Mouse (Mus musculus) erythroblast, embryonic 14.5 days (primary cell): ENCODE measurements around the gene Mamdc4. TPM values are rescaled to one million over a fixed set of nuclear protein-coding genes. Genes with fewer than 3 reads are reported as not detected.

ENCODE experiments used
- H3K27me3 ChIP-seq: 2 replicates; pipeline ENCODE4 v1.6.1; 2012; ENCODE audit warnings: inconsistent platforms; ENCODE audit not compliant: control insufficient read depth
- H3K36me3 ChIP-seq: 2 replicates; pipeline ENCODE4 v1.6.1; 2012; ENCODE audit warnings: mild to moderate bottlenecking, inconsistent platforms; ENCODE audit not compliant: control insufficient read depth
- H3K4me1 ChIP-seq: 2 replicates; pipeline ENCODE4 v1.6.1; 2012; ENCODE audit warnings: inconsistent platforms; ENCODE audit not compliant: control insufficient read depth
- H3K4me3 ChIP-seq: replicated peaks from 2 replicates; pipeline ENCODE3; 2012; ENCODE audit warnings: moderate library complexity, mild to moderate bottlenecking, inconsistent platforms
- H3K9me3 ChIP-seq: 2 replicates; pipeline ENCODE4 v1.6.1; 2012; ENCODE audit warnings: low read length, inconsistent platforms, mixed read lengths; ENCODE audit not compliant: control insufficient read depth
- GATA1 ChIP-seq: IDR thresholded peaks from 2 replicates; pipeline ENCODE4 v1.6.1; 2012; ENCODE audit warnings: low read length, inconsistent platforms, mixed read lengths
- TAL1 ChIP-seq: IDR thresholded peaks from 3 replicates; pipeline ENCODE4 v1.6.1; 2012; ENCODE audit warnings: low read length, inconsistent platforms, mixed read lengths
- polyA plus RNA-seq: library from polyadenylated mRNA; stranded (reverse); fragments of >175 nt; gene quantifications from 2 replicates; pipeline ENCODE4 v1.2.3, GENCODE M21; 2012

The Mamdc4 gene
- polyA plus RNA-seq, 1 experiment = 0.09 TPM

DNA sequence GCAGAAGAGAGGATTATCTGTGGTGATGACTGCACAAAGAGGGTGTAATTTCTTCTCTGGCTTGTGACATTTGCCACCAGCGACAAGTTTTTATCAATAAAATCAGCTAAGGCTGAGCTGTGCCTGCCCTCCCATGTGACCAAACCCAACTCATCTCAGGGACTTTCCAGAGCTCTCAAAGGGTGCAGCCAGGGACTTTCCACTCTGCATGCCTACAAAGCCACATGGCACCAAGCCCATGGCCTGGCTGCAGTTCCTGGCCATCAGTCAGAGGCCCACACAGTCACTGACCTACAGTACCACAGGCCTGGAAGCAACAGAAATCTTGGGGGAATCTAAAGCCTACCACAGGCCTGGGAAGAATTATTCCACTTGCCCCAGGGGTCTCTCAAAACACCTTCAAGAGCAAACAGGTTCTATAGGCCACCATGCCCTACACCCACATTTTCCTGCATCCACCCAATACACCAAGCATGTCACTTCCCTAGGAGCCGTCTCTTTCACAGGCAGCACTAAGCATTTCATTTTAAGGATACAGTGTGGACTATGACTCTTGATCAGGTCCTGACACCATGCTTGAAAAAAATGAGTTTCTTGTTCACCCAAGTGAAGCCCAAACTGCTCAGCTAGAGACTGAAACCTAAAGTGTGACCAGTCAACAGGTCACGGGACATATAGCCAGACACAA, 40.3 kb downstream of the Mamdc4 start:
- H3K4me3 ChIP-seq = no peak overlapping the region
- H3K27me3 ChIP-seq = no peaks in the 10 kb centered on the region
- peaks cover 11% of the 10 kb centered on the region for H3K4me1 ChIP-seq
- no peak for TF ChIP-seq TAL1
- no peaks in the 10 kb centered on the region for H3K9me3 ChIP-seq
- H3K36me3 ChIP-seq = peaks cover 97% of the 10 kb centered on the region

- H3K36me3 ChIP-seq = peaks cover 97% of the 10 kb centered on the region
- H3K4me3 ChIP-seq = no peak overlapping the region
- H3K9me3 ChIP-seq = no peaks in the 10 kb centered on the region
- no peaks in the 10 kb centered on the region for H3K27me3 ChIP-seq
- TF ChIP-seq GATA1 = no peak
- TF ChIP-seq TAL1 = no peak
- peaks cover 11% of the 10 kb centered on the region for H3K4me1 ChIP-seq
Measured at GRCm38 (mm10) chr2:25533707-25534106, 40.9 kb downstream of the Mamdc4 start.

DNA sequence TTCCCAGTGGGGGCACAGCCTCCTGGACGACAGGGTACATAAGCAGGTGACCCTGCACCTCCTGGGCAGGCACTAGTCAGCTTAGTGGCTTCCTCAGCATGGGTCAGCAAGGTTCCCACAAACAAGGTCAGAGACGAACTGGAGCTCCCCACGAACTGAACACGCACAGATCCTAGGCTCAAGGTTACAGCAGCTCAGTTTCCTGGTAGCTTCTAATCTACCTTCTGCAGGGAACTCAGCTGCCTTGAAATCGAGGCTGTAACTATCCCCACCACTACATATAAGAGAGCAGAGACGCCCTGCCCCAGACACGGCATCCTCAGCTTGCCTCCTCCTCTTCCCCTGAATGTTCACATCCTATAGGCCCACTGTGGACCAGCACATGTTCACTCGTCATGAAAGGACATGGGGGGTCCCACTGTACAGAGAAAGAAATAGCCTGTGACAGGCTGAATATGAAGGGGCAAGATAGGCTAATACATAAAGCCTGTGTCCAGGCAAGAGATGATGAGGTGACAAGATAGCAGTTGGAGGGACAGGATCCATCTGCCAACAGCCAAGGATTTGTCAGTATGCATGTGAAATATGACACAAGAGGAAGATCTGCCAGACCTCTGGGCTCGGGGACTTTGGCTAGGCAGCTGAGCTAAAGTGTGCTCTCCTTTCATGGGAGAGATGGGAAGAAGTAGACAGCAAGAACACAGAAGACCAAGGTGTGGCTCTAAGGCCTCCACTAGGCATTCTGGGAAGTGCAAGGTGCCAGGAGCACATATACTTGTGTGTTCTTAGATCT, 47.9 kb downstream of the Mamdc4 start:
- no peak overlapping the region for H3K4me3 ChIP-seq
- H3K9me3 ChIP-seq = no peaks in the 10 kb centered on the region
- no peaks in the 10 kb centered on the region for H3K27me3 ChIP-seq
- peaks cover 97% of the 10 kb centered on the region for H3K36me3 ChIP-seq
- peaks cover 2% of the 10 kb centered on the region; the same call in 1 of the 2 replicates for H3K4me1 ChIP-seq
- TF ChIP-seq TAL1 = no peak
- no peak for TF ChIP-seq GATA1

Other genes with a start within 250 kb of the Mamdc4 start
- 0.86 and 1.3 TPM in 2 replicates for gene Man1b1, start 242.5 kb downstream of the Mamdc4 start, polyA plus RNA-seq
- 0.24 and 0.76 TPM in 2 replicates for gene Dpp7, start 218.5 kb downstream of the Mamdc4 start, polyA plus RNA-seq
- 0.04 and 0.17 TPM in 2 replicates for gene Uap1l1, start 209.2 kb downstream of the Mamdc4 start, polyA plus RNA-seq
- gene Sapcd2, start 202.5 kb downstream of the Mamdc4 start, polyA plus RNA-seq = 10.3 and 12.6 TPM in 2 replicates
- not detected in 2 replicates for gene Entpd2, start 179.0 kb downstream of the Mamdc4 start, polyA plus RNA-seq
- gene Npdc1, start 175.5 kb downstream of the Mamdc4 start, polyA plus RNA-seq = 0.19 TPM in 1 of 2 replicates, not detected in the other
- 0.06 TPM in 1 of 2 replicates, not detected in the other for gene Fut7, start 151.6 kb downstream of the Mamdc4 start, polyA plus RNA-seq
- gene Abca2, start 146.1 kb downstream of the Mamdc4 start, polyA plus RNA-seq = 0.09 and 0.11 TPM in 2 replicates
- gene Clic3, start 118.0 kb downstream of the Mamdc4 start, polyA plus RNA-seq = not detected in 2 replicates
- gene Paxx, start 113.8 kb downstream of the Mamdc4 start, polyA plus RNA-seq = 1.0 and 1.1 TPM in 2 replicates
- gene Ptgds, start 104.8 kb downstream of the Mamdc4 start, polyA plus RNA-seq = not detected in 2 replicates
- not detected in 2 replicates for gene Lcn12, start 80.9 kb downstream of the Mamdc4 start, polyA plus RNA-seq
- 3.9 and 4.7 TPM in 2 replicates for gene Fbxw5, start 74.1 kb downstream of the Mamdc4 start, polyA plus RNA-seq
- not detected in 2 replicates for gene C8g, start 73.1 kb downstream of the Mamdc4 start, polyA plus RNA-seq
- 0.84 and 0.95 TPM in 2 replicates for gene Traf2, start 27.9 kb downstream of the Mamdc4 start, polyA plus RNA-seq
- 168 and 190 TPM in 2 replicates for gene Edf1, start 17.0 kb downstream of the Mamdc4 start, polyA plus RNA-seq
- 0.21 and 0.30 TPM in 2 replicates for gene Phpt1, start 379 bp upstream of the Mamdc4 start, polyA plus RNA-seq
- 0.01 TPM in 1 of 2 replicates, not detected in the other for gene Ajm1, start 6.9 kb upstream of the Mamdc4 start, polyA plus RNA-seq
- 4.6 and 6.1 TPM in 2 replicates for gene Rabl6, start 33.7 kb upstream of the Mamdc4 start, polyA plus RNA-seq
- gene Ccdc183, start 42.8 kb upstream of the Mamdc4 start, polyA plus RNA-seq = not detected in 2 replicates
- 0.15 TPM in 1 of 2 replicates, not detected in the other for gene Tmem141, start 47.2 kb upstream of the Mamdc4 start, polyA plus RNA-seq
- 0.80 and 0.94 TPM in 2 replicates for gene Fcna, start 53.2 kb upstream of the Mamdc4 start, polyA plus RNA-seq
- gene Lcn8, start 78.3 kb upstream of the Mamdc4 start, polyA plus RNA-seq = not detected in 2 replicates
- not detected in 2 replicates for gene Lcn5, start 83.1 kb upstream of the Mamdc4 start, polyA plus RNA-seq
- not detected in 2 replicates for gene Lcn6, start 101.9 kb upstream of the Mamdc4 start, polyA plus RNA-seq
- gene Lcn10, start 107.9 kb upstream of the Mamdc4 start, polyA plus RNA-seq = not detected in 2 replicates
- not detected in 2 replicates for gene Obp2a, start 125.2 kb upstream of the Mamdc4 start, polyA plus RNA-seq
- 0.37 and 0.53 TPM in 2 replicates for gene Bmyc, start 131.9 kb upstream of the Mamdc4 start, polyA plus RNA-seq
- gene Obp2b, start 162.2 kb upstream of the Mamdc4 start, polyA plus RNA-seq = not detected in 2 replicates
- gene Lcn3, start 190.7 kb upstream of the Mamdc4 start, polyA plus RNA-seq = not detected in 2 replicates
- gene Lcn11, start 202.2 kb upstream of the Mamdc4 start, polyA plus RNA-seq = not detected in 2 replicates
- not detected in 2 replicates for gene Gm13539, start 207.4 kb upstream of the Mamdc4 start, polyA plus RNA-seq
- gene Glt6d1, start 241.0 kb upstream of the Mamdc4 start, polyA plus RNA-seq = not detected in 2 replicates
- not detected in 2 replicates for gene Lcn9, start 248.3 kb upstream of the Mamdc4 start, polyA plus RNA-seq